Mouse (Mus musculus) lung, adult 18-20 months (tissue): ENCODE measurements around the gene Denr.

ENCODE experiments used
- DNase-seq, 2 experiments: peaks; one replicate each; pipeline ENCODE4 v3.0.0; 2022; ENCODE audit warnings: mixed read lengths in 2 of 2

Gene Denr

DNA sequence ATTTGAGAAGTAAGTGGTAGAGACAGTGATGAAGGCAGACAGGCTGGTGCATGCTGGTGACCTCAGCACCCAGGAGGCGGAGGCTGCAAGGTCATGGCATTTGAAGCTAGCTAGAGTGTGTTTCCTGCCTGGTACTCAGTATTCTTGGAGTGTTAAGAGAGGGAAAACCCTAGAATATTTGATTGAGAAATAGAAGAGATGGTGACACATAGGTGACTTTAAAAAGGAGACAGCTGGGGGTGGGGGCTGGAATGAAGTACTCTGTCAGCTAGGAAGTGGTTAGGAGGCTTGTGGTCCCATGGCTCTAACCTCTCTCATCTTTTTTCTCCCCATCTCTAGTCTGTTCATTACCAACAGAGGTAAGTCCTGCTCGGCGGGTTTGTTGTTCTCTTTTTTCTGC lies 7.9 kb downstream of the Denr start:
- DNase-seq: no peak

DNA sequence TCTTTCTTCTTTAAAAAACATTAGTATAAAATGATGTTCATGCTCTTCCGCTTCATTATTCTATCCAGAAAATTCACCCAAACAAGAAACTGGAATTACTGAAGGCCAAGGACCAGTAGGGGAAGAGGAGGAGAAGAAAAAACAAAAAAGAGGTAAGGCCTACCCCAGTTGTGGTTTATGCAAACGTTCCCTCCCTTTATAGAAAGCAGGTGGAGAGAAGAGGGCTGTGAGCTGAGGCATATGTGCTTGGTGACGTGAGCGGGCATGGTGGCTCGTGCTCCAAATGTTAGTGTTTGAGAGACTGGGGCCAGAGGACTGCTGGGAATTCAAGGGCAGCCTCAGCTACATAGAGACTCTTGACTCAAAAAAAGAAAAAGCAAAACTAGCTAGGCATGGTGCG lies 15.1 kb downstream of the Denr start:
- no peak for DNase-seq

DNA sequence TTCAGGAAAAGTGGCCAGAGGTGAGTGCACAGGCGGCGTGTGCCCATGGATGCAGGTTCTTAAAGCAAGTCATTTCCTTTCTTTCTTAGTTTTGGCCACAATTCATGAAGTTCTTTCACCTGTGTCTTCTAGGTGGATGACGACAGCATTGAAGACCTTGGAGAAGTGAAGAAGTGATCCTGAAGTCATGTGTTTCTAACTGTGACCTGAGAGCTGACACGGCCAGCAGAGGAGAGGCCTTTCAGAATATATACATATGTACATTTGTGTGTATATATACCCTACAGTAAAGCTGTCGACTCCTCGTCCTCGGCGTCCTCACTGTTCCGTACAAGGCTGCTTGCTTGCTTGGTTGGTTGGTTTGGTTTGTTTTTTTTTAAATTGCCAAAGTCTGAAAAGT lies 20.1 kb downstream of the Denr start, which contains the start of gene Gm43518:
Gm43518 (plus strand) TSS at position 301 of the 400 bp plus-strand sequence.
- no peak for DNase-seq

DNA sequence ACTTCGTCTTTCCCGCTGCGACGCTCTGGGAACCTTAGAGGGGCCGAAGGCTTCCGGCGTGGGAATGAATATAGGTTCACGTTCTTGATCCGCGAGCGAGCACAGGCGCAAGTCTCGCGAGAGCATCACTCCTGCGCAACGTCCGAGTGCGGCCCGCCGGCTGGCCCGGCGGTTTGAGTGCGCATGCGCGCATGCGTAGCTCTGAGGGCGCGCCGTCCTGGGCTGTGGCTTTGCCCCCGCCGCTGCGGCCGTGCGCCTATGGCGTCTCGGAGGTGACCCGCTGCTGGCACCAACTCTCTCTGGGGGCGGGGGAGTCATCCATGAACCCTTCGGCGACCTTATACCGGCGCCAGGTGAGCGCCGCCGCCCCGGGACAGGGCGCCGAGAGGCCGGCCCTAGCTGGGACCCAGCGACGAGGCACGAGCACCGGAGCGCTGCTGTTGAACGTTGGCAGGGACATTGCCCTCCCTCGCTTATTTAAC lies 23.6 kb downstream of the Denr start, which contains the start of gene Ccdc62:
Ccdc62 (plus strand) TSS at position 172 of the 482 bp plus-strand sequence.
- peak; percentile 92 to 95 for DNase-seq

DNA sequence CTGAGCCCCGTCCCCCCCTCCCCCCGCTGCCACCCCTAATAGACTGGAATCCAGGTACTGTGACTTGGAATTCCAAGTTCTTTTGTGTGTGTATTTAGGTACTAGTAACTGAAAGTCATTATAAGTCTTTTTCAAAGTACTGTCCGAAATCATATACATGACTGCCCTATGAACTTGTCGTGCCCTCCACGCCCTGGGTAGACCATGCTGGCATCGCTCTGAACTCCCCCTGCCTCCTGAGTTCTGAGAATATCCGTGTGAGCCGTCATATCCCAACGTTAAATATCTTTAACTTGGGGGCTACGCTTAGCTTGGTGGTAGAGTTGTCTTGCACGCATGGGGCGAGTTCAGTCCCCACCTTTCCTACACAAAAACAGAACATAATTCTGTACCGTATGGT lies 24.2 kb downstream of the Denr start:
- DNase-seq: no peak

DNA sequence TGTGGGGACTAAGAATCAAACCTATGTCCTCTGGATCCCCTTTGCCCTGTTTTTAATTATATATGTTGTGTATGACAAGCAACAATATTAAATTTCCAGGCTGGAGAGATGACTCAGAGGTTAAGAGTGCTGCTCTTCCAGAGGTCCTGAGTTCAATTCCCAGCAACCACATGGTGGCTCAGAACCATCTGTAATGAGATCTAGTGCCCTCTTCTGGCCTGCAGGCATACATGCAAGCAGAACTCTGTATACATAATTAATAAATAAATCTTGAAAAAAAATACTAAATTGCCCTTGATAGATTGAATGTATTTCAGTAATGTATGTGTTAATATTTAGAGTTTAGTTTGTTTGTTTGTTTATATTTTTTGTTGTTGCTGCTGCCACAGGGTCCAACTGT lies 26.0 kb downstream of the Denr start:
- no peak for DNase-seq

DNA sequence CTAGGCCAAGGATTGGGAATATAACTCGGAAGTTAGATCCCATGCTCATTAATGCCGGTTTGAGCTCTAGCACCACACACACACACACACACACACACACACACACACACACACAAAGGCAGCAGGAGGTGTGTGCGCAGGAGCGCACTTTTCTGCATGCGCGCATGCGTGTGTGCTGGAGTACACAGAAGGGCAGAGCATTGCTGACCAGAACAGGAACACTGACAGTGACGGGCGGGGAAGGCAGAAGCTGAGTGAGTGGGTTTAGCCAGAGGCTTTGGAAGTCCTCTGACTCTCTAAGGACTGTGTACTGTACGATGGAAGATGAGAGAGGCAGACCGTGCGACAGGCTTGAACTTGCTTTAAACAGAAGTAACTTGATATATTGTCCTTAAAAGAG lies 26.6 kb downstream of the Denr start:
- no peak for DNase-seq

DNA sequence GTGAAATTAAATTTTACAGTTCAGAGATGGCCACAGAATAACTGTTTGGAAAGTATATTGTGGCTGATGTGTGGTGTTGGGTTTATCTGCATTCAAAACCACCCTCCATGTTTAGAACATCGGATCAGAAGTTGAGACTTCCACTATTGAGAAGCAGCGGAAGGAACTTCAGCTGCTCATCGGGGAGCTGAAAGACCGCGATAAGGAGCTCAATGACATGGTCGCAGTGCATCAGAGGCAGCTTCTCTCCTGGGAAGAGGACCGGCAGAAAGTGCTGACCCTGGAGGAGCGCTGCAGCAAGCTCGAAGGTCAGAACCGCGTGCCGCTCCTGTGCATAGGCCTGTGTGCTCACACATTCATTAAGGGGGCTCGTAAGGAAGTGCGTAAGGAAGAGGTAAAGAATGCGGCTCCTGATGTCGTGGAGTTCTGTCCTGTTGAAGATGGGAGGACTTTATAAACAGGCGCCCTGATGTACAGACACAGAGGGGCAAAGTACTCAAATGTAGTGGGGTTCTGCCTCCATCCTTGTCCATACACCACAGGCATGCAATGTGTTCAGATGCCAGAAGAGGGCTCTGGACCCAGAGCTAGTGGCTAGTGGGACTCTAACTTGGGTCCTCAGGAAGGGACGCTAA lies 27.1 kb downstream of the Denr start:
- no peak for DNase-seq

DNA sequence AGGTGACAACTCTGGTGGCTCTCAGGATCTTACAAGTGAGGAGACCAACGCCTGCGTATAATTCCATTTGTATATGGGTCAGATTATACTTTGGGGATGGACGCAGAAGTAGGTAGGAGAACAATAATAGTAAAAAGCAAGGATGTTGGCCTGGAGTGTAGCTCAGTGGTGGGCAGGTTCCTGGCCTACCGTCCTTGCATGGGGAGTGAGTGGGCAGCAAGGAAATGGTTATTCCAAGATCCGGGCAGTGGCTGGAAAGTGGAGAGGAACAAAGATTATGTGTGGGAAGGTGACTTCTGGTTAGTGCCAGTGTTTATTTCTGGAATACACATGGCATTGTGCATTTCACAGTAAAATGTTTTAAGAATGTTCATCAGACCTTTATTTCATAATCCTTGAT lies 29.0 kb downstream of the Denr start:
- DNase-seq: no peak

DNA sequence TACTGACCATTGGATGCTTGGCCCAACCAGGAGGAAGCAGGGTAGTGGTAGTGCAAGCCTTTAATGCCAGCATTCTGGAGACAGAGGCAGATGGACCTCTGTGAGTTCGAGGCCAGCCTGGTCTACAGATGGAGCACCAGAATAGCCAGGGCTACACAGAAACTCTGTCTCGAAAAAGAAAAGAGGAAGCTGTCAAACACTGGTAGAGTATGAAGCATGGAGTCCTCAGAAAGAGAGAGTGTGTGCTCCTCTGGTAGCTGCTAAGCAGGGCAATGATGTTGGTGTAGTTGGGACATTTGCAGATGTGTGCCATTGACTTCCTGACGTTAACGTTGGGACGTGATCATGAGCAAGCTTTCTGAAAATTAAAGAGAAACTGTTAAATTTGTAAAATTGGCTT lies 31.5 kb downstream of the Denr start:
- DNase-seq: no peak

DNA sequence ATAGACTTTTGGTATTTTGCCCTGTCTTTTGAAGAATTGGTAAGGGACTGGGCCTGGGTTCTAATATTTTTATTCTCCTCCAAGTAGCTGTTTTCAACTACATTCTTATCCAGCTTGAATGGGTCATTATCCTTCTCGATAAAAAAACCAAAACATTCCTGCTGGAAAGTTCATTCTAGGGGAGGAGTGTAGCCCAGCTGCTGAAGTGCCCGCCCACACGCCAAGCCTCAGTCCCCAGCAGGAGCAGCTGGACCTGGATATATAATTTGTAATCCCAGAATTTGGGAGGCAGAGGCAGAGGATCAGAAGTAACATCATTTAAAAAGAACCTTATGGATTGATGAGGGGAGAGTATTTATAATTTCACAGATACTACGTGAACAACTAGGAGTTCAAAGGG lies 39.6 kb downstream of the Denr start:
- DNase-seq: no peak

DNA sequence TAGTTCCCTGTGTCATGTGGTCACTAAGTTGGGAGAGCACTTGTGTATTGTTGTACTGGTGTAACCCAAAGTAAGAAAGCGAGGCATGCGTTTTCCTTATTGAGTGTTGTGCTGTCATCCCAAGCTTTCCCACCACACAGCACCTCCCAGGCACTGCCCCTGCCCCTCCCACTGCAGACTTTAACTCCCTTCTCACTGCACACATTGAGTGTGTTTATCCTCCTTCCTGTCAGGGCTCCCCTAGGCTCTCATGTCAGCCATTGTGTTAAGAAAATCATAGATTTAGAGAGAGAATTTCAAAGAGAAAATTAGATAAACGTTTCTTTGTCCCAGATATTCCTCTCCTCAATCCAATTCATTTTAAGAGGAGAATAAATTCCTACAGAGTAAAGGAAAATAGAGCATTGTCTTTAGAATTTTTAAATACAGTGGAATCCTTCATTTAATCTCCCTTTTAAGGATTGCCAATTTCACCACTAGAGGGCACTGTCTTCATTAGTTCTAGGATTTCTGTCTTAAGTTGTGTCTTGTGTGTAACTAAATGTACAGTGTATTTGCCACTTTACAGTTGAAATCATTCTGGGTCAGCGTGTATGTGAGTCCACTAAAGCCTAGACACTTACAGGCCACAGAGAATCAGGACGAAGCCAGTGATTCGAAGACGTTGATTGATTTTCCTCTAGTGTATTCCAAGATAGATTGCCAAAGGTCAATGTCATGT lies 40.2 kb downstream of the Denr start:
- DNase-seq: peak in 1 of 2 experiments; percentile 24

DNA sequence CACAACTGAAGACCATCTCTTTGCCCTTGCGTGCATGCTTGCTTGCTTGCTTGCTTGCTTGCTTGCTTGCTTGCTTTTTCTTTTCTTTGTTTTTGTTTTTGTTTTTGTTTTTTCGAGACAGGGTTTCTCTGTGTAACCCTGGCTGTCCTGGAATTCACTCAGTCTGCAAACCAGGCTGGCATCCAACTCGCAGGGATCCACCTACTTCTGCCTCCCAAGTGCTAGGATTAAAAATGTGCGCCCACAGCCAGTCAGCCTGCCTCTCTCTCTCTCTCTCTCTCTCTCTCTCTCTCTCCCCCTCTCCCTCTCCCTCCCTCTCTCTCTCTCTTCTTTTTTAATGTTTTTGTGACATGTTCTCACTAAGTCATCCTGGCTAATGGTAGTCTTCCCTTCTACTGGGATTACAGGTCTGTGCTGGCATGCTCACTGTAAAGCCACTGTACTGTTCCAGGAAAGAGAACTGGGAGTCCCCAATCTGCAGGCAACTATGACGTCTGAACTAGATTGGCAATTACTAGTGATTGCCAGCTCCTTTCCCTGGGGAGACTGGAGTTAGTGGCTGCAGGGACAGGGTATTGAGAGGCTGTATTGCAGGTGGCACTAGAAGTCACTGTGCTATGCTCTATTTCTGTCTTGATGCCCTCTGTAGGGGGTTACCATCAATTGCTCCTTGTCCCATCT lies 45.5 kb downstream of the Denr start:
- no peak for DNase-seq

DNA sequence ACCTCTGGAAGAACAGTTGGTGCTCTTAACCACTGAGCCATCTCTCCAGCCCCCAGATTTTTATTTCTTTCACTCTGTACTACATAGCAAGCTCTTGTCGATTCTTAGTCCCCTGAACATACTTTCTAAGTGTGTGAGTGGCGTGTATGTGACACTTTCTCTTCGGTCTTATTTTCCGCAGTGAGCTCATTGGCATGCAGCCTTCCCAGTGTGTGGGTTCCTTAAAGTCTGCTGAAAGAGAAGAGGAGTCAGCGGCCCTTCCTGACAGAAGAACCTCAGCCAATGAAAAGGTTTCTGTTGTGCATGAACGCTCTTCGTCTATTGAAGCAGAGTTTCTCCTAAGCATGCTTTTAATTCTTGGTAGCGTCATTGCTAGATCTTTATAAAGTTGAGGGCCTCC lies 50.2 kb downstream of the Denr start:
- DNase-seq: no peak

DNA sequence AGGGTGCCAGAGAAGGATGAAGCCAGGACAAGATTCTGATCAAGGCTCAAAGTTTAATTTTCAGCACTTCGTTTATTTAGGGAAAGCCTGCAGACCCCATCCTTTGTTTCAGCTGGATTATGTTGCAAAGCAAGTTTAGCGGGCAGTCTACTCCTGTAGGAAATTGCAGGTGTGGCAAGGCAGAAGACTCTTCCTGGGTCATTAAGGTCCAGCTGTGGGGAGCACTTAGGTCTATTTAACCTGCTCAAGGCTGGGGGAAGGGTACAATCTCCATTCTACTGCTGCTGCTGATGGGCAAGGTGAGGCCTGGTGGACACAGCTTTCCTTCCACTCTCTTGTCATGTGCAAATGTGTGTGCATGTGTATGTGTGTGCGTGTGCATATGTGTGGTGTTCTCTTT lies 52.0 kb downstream of the Denr start:
- DNase-seq: no peak

DNA sequence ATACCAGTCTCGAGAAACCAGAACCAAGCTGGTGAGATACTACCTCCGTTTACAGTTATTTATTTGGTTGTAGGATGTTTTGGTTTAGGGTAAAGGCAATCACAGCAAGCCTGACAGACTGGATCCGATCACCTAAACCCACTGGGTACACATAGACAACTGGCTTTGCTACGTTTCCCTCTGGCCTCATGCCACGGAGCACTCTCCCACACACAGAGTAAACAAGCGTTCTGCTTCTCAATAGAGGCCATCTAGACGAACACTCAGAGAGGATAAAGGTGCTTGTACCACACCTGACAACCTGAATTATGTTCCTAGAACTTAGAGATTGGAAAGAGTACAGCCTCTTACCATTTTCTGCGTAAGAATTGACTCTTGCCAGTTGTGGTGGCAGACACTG lies 53.2 kb downstream of the Denr start:
- peak; percentile 56 to 72 for DNase-seq

DNA sequence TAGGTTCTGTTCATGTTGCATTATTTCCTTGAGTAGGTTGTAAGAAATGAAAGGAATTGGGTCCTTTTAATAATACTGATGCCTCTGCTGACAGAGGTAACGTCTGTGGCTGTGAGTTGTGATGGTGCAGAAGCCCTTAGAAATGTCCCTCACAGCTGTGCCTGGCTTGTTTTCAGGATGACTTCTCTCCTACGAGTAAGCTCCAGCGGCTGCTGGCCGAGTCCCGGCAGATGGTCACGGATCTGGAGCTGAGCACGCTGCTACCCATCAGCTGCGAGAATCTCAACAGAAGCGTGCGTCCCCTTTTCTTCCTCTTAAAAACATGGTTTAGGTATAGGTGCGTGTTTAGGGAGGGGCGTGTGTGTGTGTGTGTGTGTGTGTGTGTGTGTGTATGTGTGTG lies 54.1 kb downstream of the Denr start:
- no peak for DNase-seq

DNA sequence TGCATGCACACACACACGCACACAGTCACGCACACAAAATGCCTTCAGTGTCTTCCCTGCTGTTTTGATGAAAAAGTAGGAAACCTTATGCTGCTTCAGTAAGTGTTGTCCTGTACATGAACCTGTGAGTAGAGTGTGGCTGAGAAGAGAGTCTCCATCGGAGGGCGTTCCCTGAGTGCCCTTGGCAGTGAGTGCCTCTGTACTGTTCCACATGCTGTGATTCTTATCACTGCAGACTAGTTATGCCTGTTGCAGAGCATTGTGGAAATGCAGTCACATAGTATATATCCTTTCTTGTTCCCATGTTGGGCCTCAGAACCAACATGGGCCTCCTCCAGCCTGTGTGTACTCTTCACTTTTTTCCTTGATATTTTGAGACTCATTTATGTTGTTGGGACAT lies 57.2 kb downstream of the Denr start:
- no peak for DNase-seq

DNA sequence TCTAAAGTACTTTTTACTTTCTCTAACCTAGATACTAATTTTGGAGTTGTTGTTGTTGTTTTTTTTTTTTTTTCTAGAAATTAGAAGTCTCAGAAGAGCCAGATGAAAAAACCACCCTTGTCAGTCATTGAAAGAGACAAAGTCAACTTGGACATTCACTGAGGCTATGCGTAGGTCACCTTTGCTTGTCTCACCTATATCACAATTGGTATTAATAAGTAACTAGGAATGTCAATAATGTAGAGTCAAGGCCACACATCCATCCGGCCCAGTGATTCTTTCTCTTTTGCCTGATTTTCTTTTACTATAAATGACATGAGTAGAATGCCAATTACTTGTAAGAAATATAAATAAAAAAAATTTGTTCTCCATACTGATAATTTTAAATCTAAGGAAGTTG lies 59.8 kb downstream of the Denr start:
- DNase-seq: no peak

DNA sequence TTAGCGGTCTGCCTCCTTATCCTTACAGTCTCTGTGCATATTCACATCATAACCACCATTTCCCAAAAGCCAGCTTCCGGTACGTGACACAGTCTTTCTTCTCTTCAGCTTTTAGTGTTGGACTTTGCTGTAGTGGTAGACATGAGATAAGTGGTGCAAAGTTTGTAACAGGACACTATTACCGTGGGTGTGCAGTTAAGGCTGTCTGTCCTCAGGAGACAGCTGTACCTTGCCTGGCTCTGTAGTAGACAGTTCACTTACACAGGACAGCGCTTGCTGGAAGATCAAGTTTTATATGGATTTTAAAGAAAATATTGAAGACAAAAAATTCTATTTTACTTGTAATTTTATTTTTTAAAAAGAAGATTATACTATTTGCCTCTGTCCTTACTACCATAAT lies 61.5 kb downstream of the Denr start:
- DNase-seq: no peak

DNA sequence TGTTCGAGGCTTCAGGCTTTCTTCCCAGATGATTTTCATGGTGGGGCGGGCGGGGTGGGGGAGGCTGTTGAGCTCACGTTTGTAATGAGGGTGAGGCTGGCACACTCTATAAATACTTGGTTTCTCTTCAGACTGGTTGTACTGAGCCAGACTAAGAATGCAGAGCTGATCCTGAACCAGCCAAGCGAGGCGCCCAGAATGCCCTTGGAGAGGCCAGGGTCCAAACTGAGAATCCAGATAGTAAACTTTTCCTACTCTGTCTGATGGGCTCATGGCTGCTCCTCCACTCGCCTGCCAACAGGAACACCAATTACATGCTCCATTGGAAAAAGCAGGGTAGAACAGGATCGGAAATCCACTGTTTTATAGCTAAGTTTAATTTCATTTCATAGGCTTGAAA lies 62.2 kb downstream of the Denr start:
- DNase-seq: no peak

DNA sequence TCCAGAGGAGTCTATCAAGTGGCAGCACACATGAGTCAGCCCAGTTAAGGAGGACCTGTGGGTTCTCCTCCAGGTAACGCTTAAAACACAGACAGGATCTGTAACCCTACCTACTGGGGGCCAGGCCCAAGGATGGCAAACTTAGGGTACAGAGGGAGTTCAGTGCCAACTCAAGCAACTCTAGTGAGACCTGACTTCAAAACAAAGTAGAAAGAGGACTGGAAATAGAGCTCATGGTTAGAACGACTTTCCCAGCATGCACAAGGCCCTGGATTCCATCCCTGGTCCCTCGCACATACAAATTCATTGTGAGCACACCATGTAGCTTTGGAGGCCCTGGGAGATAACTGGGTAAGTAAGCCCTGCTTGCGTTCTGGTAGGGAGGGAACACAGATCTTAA lies 63.6 kb downstream of the Denr start:
- no peak for DNase-seq

DNA sequence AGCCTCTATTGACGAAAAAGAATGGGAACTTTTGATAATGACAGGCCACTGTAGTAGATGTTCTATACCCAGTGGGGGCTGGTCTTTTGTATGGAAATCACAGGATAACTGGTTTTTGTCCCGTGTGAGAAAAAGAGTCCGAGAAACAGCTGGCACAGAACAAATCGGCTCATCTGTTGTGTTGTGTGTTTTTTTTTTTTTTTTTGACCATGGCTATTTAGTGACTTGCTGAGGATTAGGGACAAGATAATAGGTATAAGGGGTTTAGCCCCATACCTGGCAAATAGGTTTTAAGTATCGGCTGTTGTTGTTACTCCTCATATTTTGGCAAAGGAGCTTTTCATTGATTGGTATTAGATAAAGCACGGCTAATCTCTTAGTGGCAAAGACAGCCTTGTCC lies 65.5 kb downstream of the Denr start:
- DNase-seq: no peak
